Mouse (Mus musculus) intestine, postnatal 0 days (tissue): ENCODE data around the gene Tk1. TPM values are rescaled to one million over a fixed set of nuclear protein-coding genes. Genes with fewer than 3 reads are reported as not detected.

ENCODE experiments used
- ATAC-seq: fragments of 200-750 bp; cut with Nextera tagmentation; 2 replicates; pipeline ENCODE4 v1.8.0; 2017; ENCODE audit warnings: mild to moderate bottlenecking, moderate TSS enrichment, moderate library complexity
- H3K27ac ChIP-seq: fragments of 300-500 bp; sonication (generic); 2 replicates; pipeline ENCODE4 v1.5.1; 2014; ENCODE audit warnings: mild to moderate bottlenecking, low read depth, low read length, moderate library complexity
- H3K27me3 ChIP-seq: fragments of 300-500 bp; sonication (generic); replicated peaks from 2 replicates; pipeline ENCODE4 v1.6.1; 2014; ENCODE audit warnings: low read length, mixed read lengths; ENCODE audit not compliant: control insufficient read depth, insufficient read depth
- H3K36me3 ChIP-seq: fragments of 300-500 bp; sonication (generic); 2 replicates; pipeline ENCODE4 v1.6.1; 2014; ENCODE audit warnings: mild to moderate bottlenecking, moderate library complexity; ENCODE audit not compliant: control insufficient read depth, insufficient read depth
- H3K4me1 ChIP-seq: fragments of 300-500 bp; sonication (generic); replicated peaks from 2 replicates; pipeline ENCODE4 v1.6.1; 2014; ENCODE audit warnings: antibody characterized with exemption, low read length, mixed read lengths; ENCODE audit not compliant: control insufficient read depth, insufficient read depth
- H3K4me2 ChIP-seq: fragments of 300-500 bp; sonication (generic); replicated peaks from 2 replicates; pipeline ENCODE4 v1.6.1; 2014; ENCODE audit warnings: low read depth, mild to moderate bottlenecking, moderate library complexity
- H3K4me3 ChIP-seq: fragments of 300-500 bp; sonication (generic); 2 replicates; pipeline ENCODE4 v1.5.1; 2014; ENCODE audit warnings: low read depth, low read length
- H3K9ac ChIP-seq: fragments of 300-500 bp; sonication (generic); 2 replicates; pipeline ENCODE4 v1.6.1; 2014; ENCODE audit warnings: mild to moderate bottlenecking, low read depth, low read length
- H3K9me3 ChIP-seq: fragments of 300-500 bp; sonication (generic); 2 replicates; pipeline ENCODE4 v1.6.1; 2016; ENCODE audit warnings: mixed run types; ENCODE audit not compliant: control insufficient read depth
- CTCF ChIP-seq: sonication (generic); IDR thresholded peaks from 2 replicates; pipeline ENCODE4 v1.5.1; 2016; ENCODE audit warnings: low read depth, mild to moderate bottlenecking, control low read depth, antibody characterized with exemption, moderate library complexity
- WGBS: fragments of 180-500 bp; shearing (Covaris S2); extraction: QIAGEN DNeasy Blood & Tissue Kit; methylation state at CpG from one replicate; pipeline ENCODE4 v1.1.7; 2014; 5-methylcytosine and 5-hydroxymethylcytosine counted together
- polyA plus RNA-seq: library from polyadenylated mRNA; unstranded; fragments of >200 nt; fragmentation: Nextera tagmentation; extraction: Ambion mirVana; gene quantifications from 2 replicates; pipeline ENCODE4 v1.2.1, GENCODE M21; 2015

The Tk1 gene
- polyA plus RNA-seq, 1 experiment from 2014 or later, result 44.8 TPM

DNA sequence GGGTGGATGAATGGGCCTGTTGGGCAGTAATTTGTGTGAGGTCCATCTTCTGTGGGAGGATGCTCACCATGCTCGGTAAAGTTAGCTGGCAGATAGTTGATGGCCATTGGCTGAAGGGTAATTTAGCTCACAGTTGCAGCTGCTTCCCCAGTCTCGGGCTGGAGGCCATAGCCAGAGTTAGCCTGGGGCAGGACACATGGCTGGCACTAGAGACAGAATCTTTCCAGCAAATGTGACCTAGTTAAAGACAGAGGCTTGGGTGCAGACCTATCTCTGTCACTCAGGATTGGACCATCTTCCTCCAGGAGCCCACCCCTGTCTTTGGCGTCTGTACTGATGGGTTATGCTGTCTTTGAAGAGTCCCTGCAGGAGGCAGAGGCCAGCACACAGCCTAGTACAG, 32.5 kb upstream of the Tk1 start:
- ATAC-seq, result no peak
- Histone ChIP-seq H3K4me2 (no peak overlapping the region), H3K36me3 (peaks cover 23% of the 10 kb centered on the region), H3K9me3 (no peaks in the 10 kb centered on the region), H3K27ac (no peak overlapping the region), H3K27me3 (no peaks in the 10 kb centered on the region), H3K4me1 (0 out of 2 replicates have a peak, but pooled peaks cover 4% of the 10 kb centered on the region), H3K9ac (no peak overlapping the region), H3K4me3 (no peak overlapping the region)
- no peak for TF ChIP-seq CTCF
- WGBS, result 54% methylated on average over 3 of the region's 3 CpGs

GRCm38 (mm10) chr11:117857462-117857861, 31.6 kb upstream of the Tk1 start:
- H3K27ac ChIP-seq, result no peak overlapping the region
- WGBS, result 92% methylated on average over 10 of the region's 10 CpGs
- H3K27me3 ChIP-seq, result no peaks in the 10 kb centered on the region
- TF ChIP-seq CTCF, result no peak
- no peak overlapping the region for H3K9ac ChIP-seq
- H3K4me3 ChIP-seq, result no peak overlapping the region
- no peak for ATAC-seq
- no peak overlapping the region for H3K4me2 ChIP-seq
- H3K9me3 ChIP-seq, result no peaks in the 10 kb centered on the region
- peaks cover 32% of the 10 kb centered on the region for H3K36me3 ChIP-seq
- no peaks in the 10 kb centered on the region for H3K4me1 ChIP-seq

- Histone ChIP-seq H3K9ac (no peak overlapping the region), H3K4me2 (no peak overlapping the region), H3K9me3 (no peaks in the 10 kb centered on the region), H3K36me3 (peaks cover 42% of the 10 kb centered on the region), H3K4me3 (no peak overlapping the region), H3K27ac (0 out of 2 replicates have a peak overlapping the region, but pooled peaks have one; percentile 9), H3K27me3 (no peaks in the 10 kb centered on the region), H3K4me1 (no peaks in the 10 kb centered on the region)
- ATAC-seq, result no peak; the same call in 1 of the 2 replicates
- no peak for TF ChIP-seq CTCF
- WGBS, result 64% methylated on average over 1 of the region's 1 CpGs
Measured at GRCm38 (mm10) chr11:117855975-117856374, 30.1 kb upstream of the Tk1 start.

- ATAC-seq, result no peak
- H3K4me2 ChIP-seq, result no peak overlapping the region
- no peaks in the 10 kb centered on the region for H3K4me1 ChIP-seq
- H3K9me3 ChIP-seq, result no peaks in the 10 kb centered on the region
- 81% methylated on average over 5 of the region's 5 CpGs for WGBS
- H3K27ac ChIP-seq, result no peak overlapping the region
- H3K9ac ChIP-seq, result no peak overlapping the region
- H3K36me3 ChIP-seq, result peaks cover 45% of the 10 kb centered on the region
- H3K27me3 ChIP-seq, result no peaks in the 10 kb centered on the region
- no peak overlapping the region for H3K4me3 ChIP-seq
- TF ChIP-seq CTCF, result no peak
Measured at GRCm38 (mm10) chr11:117855360-117855759, 29.5 kb upstream of the Tk1 start.

DNA sequence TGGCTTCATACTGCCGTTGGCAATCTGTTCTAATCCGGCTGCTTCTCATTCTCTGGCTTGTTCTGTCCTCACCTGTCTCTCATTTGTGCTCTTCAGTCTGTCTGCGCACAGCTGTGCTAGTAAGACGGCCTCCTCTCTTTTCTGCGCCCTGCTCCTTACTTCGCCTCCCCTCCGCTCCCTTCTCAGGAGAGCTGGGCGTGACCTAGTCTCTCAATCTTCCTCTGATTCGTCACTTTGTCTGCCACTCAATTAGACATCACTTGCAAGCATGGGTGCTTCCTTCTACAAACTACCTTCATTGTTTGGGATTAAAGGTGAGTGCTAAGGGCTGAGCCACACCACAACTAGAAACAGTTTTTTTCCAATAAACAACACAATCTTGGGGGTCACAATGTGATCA, 28.3 kb upstream of the Tk1 start:
- WGBS, result 93% methylated on average over 9 of the region's 9 CpGs
- Histone ChIP-seq H3K9me3 (no peaks in the 10 kb centered on the region), H3K4me2 (no peak overlapping the region), H3K9ac (no peak overlapping the region), H3K4me1 (peaks cover 5% of the 10 kb centered on the region; the same call in 1 of the 2 replicates), H3K27ac (no peak overlapping the region), H3K27me3 (no peaks in the 10 kb centered on the region), H3K4me3 (no peak overlapping the region), H3K36me3 (peaks cover 45% of the 10 kb centered on the region)
- ATAC-seq, result no peak
- no peak for TF ChIP-seq CTCF

DNA sequence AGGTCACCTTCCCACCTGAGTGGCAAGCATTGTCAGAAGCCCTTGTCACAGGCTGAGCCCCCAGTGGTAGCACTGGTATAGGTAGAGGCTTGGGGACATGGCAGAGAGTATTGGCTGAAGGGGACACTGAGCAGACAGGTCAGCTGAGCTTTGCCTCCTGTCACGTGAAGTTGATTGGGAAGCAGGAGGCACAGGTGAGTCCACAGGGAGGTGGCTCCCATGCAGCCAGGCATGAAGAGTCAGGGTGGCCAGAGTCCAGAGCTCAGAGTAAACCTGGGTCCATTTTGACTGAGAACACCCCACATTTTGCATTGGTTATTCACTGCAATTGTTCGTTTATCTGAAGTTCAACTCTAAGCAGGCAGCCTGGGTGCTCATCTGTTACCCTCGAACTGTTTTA, 27.0 kb upstream of the Tk1 start:
- H3K27ac ChIP-seq, result peak overlapping the region; percentile 21; the same call in 1 of the 2 replicates
- H3K36me3 ChIP-seq, result peaks cover 45% of the 10 kb centered on the region

More for the DNA sequence above, 27.0 kb upstream of the Tk1 start:
- WGBS, result 73% methylated on average over 3 of the region's 3 CpGs
- Histone ChIP-seq H3K9ac (no peak overlapping the region), H3K4me2 (no peak overlapping the region), H3K9me3 (no peaks in the 10 kb centered on the region), H3K27me3 (no peaks in the 10 kb centered on the region), H3K4me3 (no peak overlapping the region), H3K4me1 (peaks cover 5% of the 10 kb centered on the region; the same call in 1 of the 2 replicates)
- ATAC-seq, result no peak
- TF ChIP-seq CTCF, result no peak
